Mouse (Mus musculus) ES-E14 (cell line): Measurements from ENCODE around the gene Bcl2l11. TPM values are rescaled to one million over a fixed set of nuclear protein-coding genes. Genes with fewer than 3 reads are reported as not detected.
A peak's percentile ranks its signal among the peaks of the same experiment; 100 is the strongest.

ENCODE experiments used
- DNase-seq: peaks from one replicate; pipeline ENCODE4 v3.0.0-alpha.2; 2013; ENCODE audit warnings: low read depth, low spot score
- H3K27ac ChIP-seq: 2 replicates; pipeline ENCODE4 v1.5.1; 2012; ENCODE audit warnings: low read depth, mild to moderate bottlenecking, low read length, moderate library complexity, mixed read lengths; ENCODE audit not compliant: poor library complexity, insufficient read depth, severe bottlenecking
- H3K36me3 ChIP-seq: 2 replicates; pipeline ENCODE4 v1.6.1; 2012; ENCODE audit warnings: mild to moderate bottlenecking, low read length, moderate library complexity, mixed read lengths; ENCODE audit not compliant: control insufficient read depth, poor library complexity, insufficient read depth, severe bottlenecking
- H3K4me1 ChIP-seq, 2 experiments: fragments of 150-350 bp in 1 of 2; sonication (generic) in 1 of 2; 2 replicates each; pipeline ENCODE4 v1.6.1; 2012; ENCODE audit warnings: low read length in 2 of 2, mild to moderate bottlenecking in 1 of 2, mixed read lengths in 1 of 2; ENCODE audit not compliant: control insufficient read depth in 2 of 2, insufficient read depth in 2 of 2, poor library complexity in 1 of 2
- H3K4me3 ChIP-seq, 2 experiments: fragments of 150-350 bp in 1 of 2; sonication (generic) in 1 of 2; 2 replicates each; pipeline ENCODE4 v1.5.1; 2012; ENCODE audit warnings: low read length in 2 of 2, low read depth in 1 of 2, mild to moderate bottlenecking in 1 of 2, mixed read lengths in 1 of 2; ENCODE audit not compliant: insufficient read depth in 1 of 2, poor library complexity in 1 of 2, severe bottlenecking in 1 of 2
- H3K9ac ChIP-seq: 2 replicates; pipeline ENCODE4 v1.6.1; 2012; ENCODE audit warnings: low read depth, mild to moderate bottlenecking, low read length, mixed read lengths; ENCODE audit not compliant: poor library complexity, insufficient read depth, severe bottlenecking
- H3K9me3 ChIP-seq: fragments of 150-350 bp; sonication (generic); 2 replicates; pipeline ENCODE4 v1.6.1; 2012; ENCODE audit warnings: low read depth, mild to moderate bottlenecking, low read length; ENCODE audit not compliant: control insufficient read depth, insufficient read depth
- CHD2 ChIP-seq: IDR thresholded peaks from 2 replicates; pipeline ENCODE4 v1.6.1; 2014; ENCODE audit warnings: mild to moderate bottlenecking, low read depth, low read length, inconsistent platforms
- HCFC1 ChIP-seq: IDR thresholded peaks from 2 replicates; pipeline ENCODE4 v1.6.1; 2012; ENCODE audit warnings: low read length, inconsistent platforms, borderline replicate concordance; ENCODE audit not compliant: insufficient read depth
- MAFK ChIP-seq: IDR thresholded peaks from 2 replicates; pipeline ENCODE4 v1.6.1; 2014; ENCODE audit warnings: mild to moderate bottlenecking, low read depth, low read length, inconsistent platforms; ENCODE audit not compliant: insufficient read depth
- ZC3H11A ChIP-seq: IDR thresholded peaks from 2 replicates; pipeline ENCODE4 v1.6.1; 2012; ENCODE audit warnings: low read depth, mild to moderate bottlenecking, inconsistent platforms, low read length, borderline replicate concordance
- ZNF384 ChIP-seq: IDR thresholded peaks from 2 replicates; pipeline ENCODE4 v1.6.1; 2012; ENCODE audit warnings: low read depth, low read length, inconsistent platforms
- in situ Hi-C, 2 experiments: fragments of 600-800 bp; cut with MboI; formaldehyde crosslinking; loops; one replicate each; pipeline ENCODE4 v1.15.1; 2025; ENCODE audit warnings: low sequenced_read_pairs in 2 of 2, inconsistent platforms in 1 of 2; ENCODE audit not compliant: unreplicated experiment in 2 of 2
- total RNA-seq: library from RNA; depleted of rRNA; stranded (reverse); fragments of 300-350 nt; gene quantifications from 2 replicates; pipeline ENCODE4 v1.2.3, GENCODE M21; 2012

Gene Bcl2l11
- total RNA-seq, 1 experiment = 23.6 TPM

GRCm38 (mm10) chr2:128211881-128212209 lies 86.0 kb downstream of the Bcl2l11 start:
- TF ChIP-seq ZC3H11A (no peak), ZNF384 (no peak), HCFC1 (no peak), MAFK (no peak), CHD2 (no peak)
- Histone ChIP-seq H3K27ac (peak overlapping the region; percentile 93), H3K36me3 (no peaks in the 10 kb centered on the region), H3K4me3 (peak overlapping the region; percentile 42 to 47; a peak in 3 of 4 replicates), H3K9ac (no peak overlapping the region; the same call in 1 of the 2 replicates), H3K4me1 (peaks cover 5 to 36% of the 10 kb centered on the region in 2 experiments), H3K9me3 (no peaks in the 10 kb centered on the region)
- in situ Hi-C loops = no loop called here
- peak; percentile 80 for DNase-seq
